Mouse (Mus musculus) heart, embryonic 12.5 days (tissue): ENCODE measurements around the gene Cpeb4. TPM values are rescaled to one million over a fixed set of nuclear protein-coding genes. Genes with fewer than 3 reads are reported as not detected.
A peak's percentile ranks its signal among the peaks of the same experiment; 100 is the strongest.

ENCODE experiments used
- ATAC-seq: fragments of 200-750 bp; cut with Nextera tagmentation; 2 replicates; pipeline ENCODE4 v1.8.0; 2017; ENCODE audit warnings: moderate TSS enrichment, moderate library complexity; ENCODE audit not compliant: insufficient number of reproducible peaks, low FRiP score
- H3K27ac ChIP-seq: fragments of 300-500 bp; sonication (generic); 2 replicates; pipeline ENCODE4 v1.5.1; 2016; ENCODE audit warnings: mild to moderate bottlenecking, moderate library complexity; ENCODE audit not compliant: poor library complexity, severe bottlenecking
- H3K27me3 ChIP-seq: fragments of 300-500 bp; sonication (generic); replicated peaks from 2 replicates; pipeline ENCODE4 v1.6.1; 2016; ENCODE audit warnings: mild to moderate bottlenecking, moderate library complexity
- H3K36me3 ChIP-seq: fragments of 300-500 bp; sonication (generic); 2 replicates; pipeline ENCODE4 v1.6.1; 2016; ENCODE audit warnings: mild to moderate bottlenecking, moderate library complexity
- H3K4me1 ChIP-seq: fragments of 300-500 bp; sonication (generic); replicated peaks from 2 replicates; pipeline ENCODE4 v1.6.1; 2016; ENCODE audit warnings: mild to moderate bottlenecking
- H3K4me2 ChIP-seq: fragments of 300-500 bp; sonication (generic); 2 replicates; pipeline ENCODE4 v1.6.1; 2016; ENCODE audit warnings: mild to moderate bottlenecking, moderate library complexity
- H3K4me3 ChIP-seq: fragments of 300-500 bp; sonication (generic); 2 replicates; pipeline ENCODE4 v1.5.1; 2016; ENCODE audit warnings: mild to moderate bottlenecking
- H3K9ac ChIP-seq: fragments of 300-500 bp; sonication (generic); 2 replicates; pipeline ENCODE4 v1.6.1; 2016; ENCODE audit warnings: mild to moderate bottlenecking, moderate library complexity
- H3K9me3 ChIP-seq: fragments of 300-500 bp; sonication (generic); replicated peaks from 2 replicates; pipeline ENCODE4 v1.6.1; 2016; ENCODE audit warnings: mild to moderate bottlenecking, moderate library complexity
- WGBS: fragments of 180-500 bp; shearing (Covaris S2); methylation state at CpG from one replicate; pipeline ENCODE4 v1.1.7; 2016; 5-methylcytosine and 5-hydroxymethylcytosine counted together
- polyA plus RNA-seq: library from polyadenylated mRNA; unstranded; fragments of >200 nt; fragmentation: Nextera tagmentation; extraction: Ambion mirVana; gene quantifications from 2 replicates; pipeline ENCODE4 v1.2.1, GENCODE M21; 2016

Gene Cpeb4
- polyA plus RNA-seq, 1 experiment from 2014 or later: 13.6 TPM

DNA sequence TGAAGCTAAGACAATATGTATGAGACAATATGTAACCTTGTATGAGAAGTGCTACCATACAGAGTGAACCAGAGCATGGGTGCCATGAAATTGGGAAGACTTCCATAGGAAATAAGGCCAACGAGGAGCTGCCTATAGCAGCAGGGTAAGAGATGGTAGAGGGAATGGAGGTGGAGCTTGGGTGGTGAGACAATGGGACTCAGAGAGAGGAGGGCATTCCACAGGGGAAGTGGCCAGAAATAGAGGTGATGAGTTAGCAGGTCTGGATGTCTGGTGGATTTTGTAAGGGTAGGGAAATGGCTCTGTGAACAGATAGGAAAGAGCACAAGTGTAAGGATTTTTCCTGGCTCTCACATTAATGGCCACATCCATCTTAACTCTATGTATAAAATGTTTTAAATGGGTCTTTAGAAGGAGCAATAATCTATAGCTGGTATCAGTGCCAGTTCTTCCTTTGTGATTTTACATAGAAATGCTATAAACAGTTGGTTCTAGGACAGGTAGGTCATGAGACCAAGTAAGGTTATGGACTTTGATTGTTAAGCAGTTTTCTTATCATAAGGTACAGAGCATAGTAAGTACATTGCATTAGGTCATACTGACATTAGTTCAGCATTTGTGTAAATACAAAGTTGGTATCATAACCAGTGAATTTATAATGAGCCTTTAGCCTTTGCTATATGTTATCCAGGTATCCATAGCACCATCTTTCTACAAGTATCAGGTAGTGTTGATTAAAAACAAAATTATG is 30.4 kb downstream of the Cpeb4 start:
- 21% methylated on average over 1 of the region's 1 CpGs for WGBS
- no peaks in the 10 kb centered on the region for H3K9me3 ChIP-seq
- no peaks in the 10 kb centered on the region for H3K36me3 ChIP-seq
- peak; percentile 75 for ATAC-seq
- no peak overlapping the region for H3K4me3 ChIP-seq
- H3K27ac ChIP-seq: peak overlapping the region; percentile 98
- peaks cover 41% of the 10 kb centered on the region for H3K4me1 ChIP-seq
- H3K9ac ChIP-seq: no peak overlapping the region
- 0 out of 2 replicates have a peak overlapping the region, but pooled peaks have one; percentile 23 for H3K4me2 ChIP-seq
- H3K27me3 ChIP-seq: no peaks in the 10 kb centered on the region

DNA sequence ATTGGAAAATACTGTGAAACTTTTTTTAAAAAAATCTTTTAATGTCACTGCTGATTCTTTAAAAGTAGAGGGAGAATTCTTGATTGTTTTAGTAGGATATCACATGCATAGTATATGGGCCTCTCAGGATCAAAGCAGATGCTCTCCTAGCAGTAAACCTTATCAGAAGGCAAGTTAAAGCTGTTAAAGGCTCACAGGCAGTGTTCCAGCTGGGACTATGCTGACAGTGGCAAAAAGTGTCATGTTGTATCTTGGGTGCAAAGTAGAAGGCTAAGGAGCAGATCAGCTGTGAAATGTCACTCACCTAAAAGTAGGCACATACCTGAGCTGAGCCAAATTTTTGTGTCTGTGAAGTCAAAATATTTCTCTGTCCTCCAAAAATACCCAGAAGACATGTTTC is 34.5 kb downstream of the Cpeb4 start:
- Histone ChIP-seq H3K4me2 (no peak overlapping the region), H3K4me3 (no peak overlapping the region), H3K36me3 (no peaks in the 10 kb centered on the region), H3K27ac (0 out of 2 replicates have a peak overlapping the region, but pooled peaks have one; percentile 25), H3K9ac (no peak overlapping the region), H3K9me3 (no peaks in the 10 kb centered on the region), H3K4me1 (peaks cover 24% of the 10 kb centered on the region), H3K27me3 (no peaks in the 10 kb centered on the region)
- no peak for ATAC-seq

DNA sequence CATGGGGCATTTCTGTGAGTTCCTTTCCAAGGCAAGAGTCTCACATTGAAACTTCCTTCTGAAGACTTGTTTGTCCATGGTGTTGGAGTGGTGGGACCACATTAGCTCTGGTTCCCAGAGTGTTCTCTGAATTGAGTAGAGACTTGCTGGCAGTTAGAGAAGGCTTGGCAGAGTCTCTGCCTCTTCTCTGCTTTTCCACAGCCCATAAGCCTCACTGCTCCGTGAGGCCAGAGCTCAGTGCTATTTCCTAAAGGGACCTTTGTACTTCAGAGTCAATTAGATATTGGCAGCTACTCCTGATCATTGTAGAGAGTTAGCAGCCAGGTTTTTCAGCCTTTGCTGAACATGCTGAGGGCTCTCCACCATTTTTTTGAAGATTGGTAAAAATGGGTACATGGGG is 35.6 kb downstream of the Cpeb4 start:
- H3K27me3 ChIP-seq: no peaks in the 10 kb centered on the region
- ATAC-seq: no peak
- H3K9me3 ChIP-seq: no peaks in the 10 kb centered on the region
- H3K9ac ChIP-seq: no peak overlapping the region
- H3K4me3 ChIP-seq: no peak overlapping the region
- 52% methylated on average over 1 of the region's 1 CpGs for WGBS
- H3K27ac ChIP-seq: peak overlapping the region; percentile 14; the same call in 1 of the 2 replicates
- peaks cover 14% of the 10 kb centered on the region for H3K4me1 ChIP-seq
- H3K36me3 ChIP-seq: no peaks in the 10 kb centered on the region
- no peak overlapping the region for H3K4me2 ChIP-seq

DNA sequence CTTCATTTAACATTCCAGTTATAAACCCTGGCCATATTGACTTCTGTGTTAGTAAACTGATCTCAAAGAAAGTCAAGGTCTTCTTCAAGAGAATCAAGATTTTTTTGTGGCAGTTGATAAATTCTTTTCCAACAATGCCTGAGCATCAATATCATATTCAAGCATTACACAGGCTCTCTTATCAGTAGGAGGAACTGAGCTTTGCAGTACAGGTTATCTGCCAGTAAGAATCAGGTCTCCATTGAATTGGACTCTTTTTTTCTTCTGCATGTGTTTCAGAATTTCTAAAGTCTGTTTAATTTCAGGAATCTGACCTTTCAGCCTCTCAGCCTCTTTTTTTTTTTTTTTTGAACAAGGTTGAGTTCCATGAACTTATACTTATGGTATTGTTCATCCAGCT is 40.9 kb downstream of the Cpeb4 start:
- H3K27ac ChIP-seq: no peak overlapping the region
- no peak for ATAC-seq
- no peak overlapping the region for H3K4me2 ChIP-seq
- no peaks in the 10 kb centered on the region for H3K9me3 ChIP-seq
- no peak overlapping the region for H3K9ac ChIP-seq
- no peak overlapping the region for H3K4me3 ChIP-seq
- no peaks in the 10 kb centered on the region for H3K4me1 ChIP-seq
- no peaks in the 10 kb centered on the region for H3K36me3 ChIP-seq
- H3K27me3 ChIP-seq: no peaks in the 10 kb centered on the region

DNA sequence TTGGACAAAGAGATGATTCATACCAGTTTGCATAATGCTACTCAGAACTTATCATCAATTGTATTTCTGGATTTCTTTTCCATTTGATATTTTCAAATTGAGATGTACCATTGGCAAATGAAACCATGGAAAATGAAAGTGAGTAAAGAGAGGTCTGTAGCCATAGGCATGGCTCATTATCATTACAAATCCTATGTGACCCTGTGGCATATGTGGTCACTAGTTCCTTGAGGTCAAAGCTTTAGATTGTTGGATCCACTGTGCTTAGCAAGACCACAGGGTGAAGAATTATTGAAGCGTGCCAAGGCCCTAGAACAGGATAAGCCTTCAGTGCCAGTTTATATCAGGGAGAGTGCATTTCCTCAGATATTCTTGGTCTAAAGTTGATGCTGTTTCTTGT is 45.8 kb downstream of the Cpeb4 start:
- Histone ChIP-seq H3K4me2 (no peak overlapping the region), H3K27ac (no peak overlapping the region)
- no peak for ATAC-seq

DNA sequence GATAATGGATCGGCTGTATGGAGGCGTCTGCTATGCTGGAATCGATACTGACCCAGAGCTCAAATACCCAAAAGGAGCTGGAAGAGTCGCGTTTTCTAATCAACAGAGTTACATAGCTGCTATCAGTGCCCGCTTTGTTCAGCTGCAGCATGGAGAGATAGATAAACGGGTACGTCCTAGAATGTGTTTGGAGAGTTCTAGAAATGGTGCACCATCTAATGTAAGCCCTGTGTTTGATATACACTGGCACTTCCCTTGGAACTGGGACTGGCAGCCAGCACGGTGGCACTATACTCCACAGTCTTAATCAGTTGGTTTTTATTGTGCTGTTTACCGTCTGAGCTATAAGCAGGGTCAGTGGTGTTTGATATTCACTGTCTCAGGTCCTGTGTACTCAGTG is 58.0 kb downstream of the Cpeb4 start:
- no peaks in the 10 kb centered on the region for H3K27me3 ChIP-seq
- peaks cover 59% of the 10 kb centered on the region for H3K36me3 ChIP-seq
- no peaks in the 10 kb centered on the region for H3K9me3 ChIP-seq
- no peak for ATAC-seq
- WGBS: 89% methylated on average over 10 of the region's 10 CpGs
- no peak overlapping the region for H3K9ac ChIP-seq
- no peaks in the 10 kb centered on the region for H3K4me1 ChIP-seq
- no peak overlapping the region for H3K27ac ChIP-seq
- no peak overlapping the region for H3K4me3 ChIP-seq
- H3K4me2 ChIP-seq: no peak overlapping the region

More for the DNA sequence above, 45.8 kb downstream of the Cpeb4 start:
- 94% methylated on average over 1 of the region's 1 CpGs for WGBS
- Histone ChIP-seq H3K4me3 (no peak overlapping the region), H3K4me1 (no peaks in the 10 kb centered on the region), H3K9me3 (no peaks in the 10 kb centered on the region), H3K27me3 (no peaks in the 10 kb centered on the region), H3K36me3 (peaks cover 9% of the 10 kb centered on the region), H3K9ac (no peak overlapping the region)

DNA sequence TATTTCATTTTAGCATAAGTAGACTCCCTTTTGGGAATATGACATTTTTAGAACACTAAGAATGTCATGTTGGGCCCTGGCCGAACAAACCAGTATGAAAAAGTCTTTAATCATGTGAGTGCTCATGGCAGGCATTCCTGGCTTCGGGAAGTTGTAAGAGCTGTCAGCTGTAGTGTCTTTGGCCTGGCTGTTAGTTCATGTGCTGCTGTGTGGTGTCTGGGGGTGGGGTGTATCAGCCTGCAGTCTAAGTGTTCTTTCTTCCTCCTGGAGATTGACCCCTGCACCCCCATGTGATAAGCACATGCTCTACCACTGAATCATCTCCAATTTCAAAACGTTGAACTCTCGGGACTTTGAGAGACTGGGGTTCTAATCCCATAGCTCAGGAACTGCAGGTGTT is 63.6 kb downstream of the Cpeb4 start:
- Histone ChIP-seq H3K27me3 (no peaks in the 10 kb centered on the region), H3K27ac (no peak overlapping the region), H3K4me3 (no peak overlapping the region), H3K9me3 (no peaks in the 10 kb centered on the region), H3K4me2 (no peak overlapping the region), H3K36me3 (peaks cover 24% of the 10 kb centered on the region), H3K9ac (no peak overlapping the region), H3K4me1 (peaks cover 9% of the 10 kb centered on the region; the same call in 1 of the 2 replicates)
- no peak for ATAC-seq
- WGBS: 21% methylated on average over 4 of the region's 4 CpGs

DNA sequence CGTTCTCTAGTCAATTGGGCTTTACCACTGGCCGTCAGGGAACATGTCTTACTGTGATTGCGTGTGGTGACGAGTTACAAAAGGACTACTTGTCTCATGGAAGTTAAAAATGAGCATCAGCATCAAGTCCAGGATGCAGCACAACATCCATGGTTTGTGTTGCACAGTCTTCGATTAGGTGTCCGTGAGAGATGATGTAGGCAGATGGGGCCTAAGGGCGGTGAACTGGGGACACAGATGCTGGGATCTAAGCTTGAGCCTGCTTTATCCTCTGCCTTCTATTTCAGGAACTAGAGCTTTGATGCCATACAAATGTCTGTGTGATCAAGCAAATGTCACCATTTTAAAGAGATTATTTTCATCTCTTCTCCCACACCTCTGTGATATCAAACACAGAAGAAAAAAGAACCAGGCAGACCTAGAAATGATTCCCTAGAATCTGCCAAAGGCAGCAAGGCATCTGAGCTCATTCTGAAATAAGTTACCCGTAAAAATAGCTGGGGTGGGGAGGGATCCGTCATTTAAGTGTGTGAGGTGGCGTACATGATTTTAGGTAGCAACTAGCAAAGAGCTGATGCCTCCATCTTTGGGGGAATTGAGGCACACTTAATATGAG is 65.0 kb downstream of the Cpeb4 start:
- 87% methylated on average over 10 of the region's 10 CpGs for WGBS
- H3K9me3 ChIP-seq: no peaks in the 10 kb centered on the region
- no peak overlapping the region for H3K4me3 ChIP-seq
- no peak overlapping the region for H3K27ac ChIP-seq
- H3K4me2 ChIP-seq: no peak overlapping the region
- no peak overlapping the region for H3K9ac ChIP-seq
- peaks cover 15% of the 10 kb centered on the region for H3K36me3 ChIP-seq
- H3K27me3 ChIP-seq: no peaks in the 10 kb centered on the region
- H3K4me1 ChIP-seq: peaks cover 9% of the 10 kb centered on the region; the same call in 1 of the 2 replicates
- no peak for ATAC-seq

DNA sequence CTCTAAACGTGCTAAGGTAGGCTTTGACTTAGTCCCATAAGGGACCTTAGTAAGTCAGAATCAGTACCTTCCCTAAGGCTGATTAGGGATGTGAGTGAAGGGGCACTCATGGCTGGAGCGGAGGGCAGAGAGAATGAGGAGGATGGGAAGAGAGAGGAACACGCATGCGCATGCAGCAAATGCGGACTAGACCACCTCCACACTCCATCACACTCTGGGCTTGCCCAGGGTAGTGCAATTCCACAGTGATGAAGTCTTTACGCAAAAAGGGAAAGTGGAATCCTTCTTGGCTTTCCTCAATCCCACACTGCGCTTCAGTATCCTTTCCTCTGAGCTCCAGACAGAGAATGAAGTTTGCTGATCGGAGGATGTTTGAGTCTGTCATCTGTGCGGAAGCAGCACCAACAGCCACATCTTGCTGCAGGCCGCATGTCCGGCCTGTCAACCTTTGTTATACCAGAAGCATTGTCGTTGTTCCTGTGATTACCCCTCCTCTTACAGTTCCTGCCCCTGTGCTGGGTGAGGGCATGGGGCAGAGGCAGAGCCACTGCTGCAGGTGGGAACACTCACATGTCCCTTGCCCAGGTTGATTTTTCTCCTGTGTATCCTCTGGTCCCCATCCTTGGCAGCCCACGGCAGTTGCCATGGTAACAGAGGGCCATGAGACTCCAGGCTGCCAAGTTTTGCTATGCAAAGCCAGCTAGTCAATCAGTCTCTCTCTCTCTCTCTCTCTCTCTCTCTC is 69.1 kb downstream of the Cpeb4 start:
- H3K27ac ChIP-seq: no peak overlapping the region
- peaks cover 4% of the 10 kb centered on the region; the same call in 1 of the 2 replicates for H3K36me3 ChIP-seq
- peaks cover 4% of the 10 kb centered on the region; the same call in 1 of the 2 replicates for H3K4me1 ChIP-seq
- H3K4me2 ChIP-seq: no peak overlapping the region
- no peak overlapping the region for H3K9ac ChIP-seq
- no peak for ATAC-seq
- 76% methylated on average over 13 of the region's 13 CpGs for WGBS
- H3K4me3 ChIP-seq: no peak overlapping the region
- no peaks in the 10 kb centered on the region for H3K27me3 ChIP-seq
- H3K9me3 ChIP-seq: peaks cover 3% of the 10 kb centered on the region; the same call in 1 of the 2 replicates

DNA sequence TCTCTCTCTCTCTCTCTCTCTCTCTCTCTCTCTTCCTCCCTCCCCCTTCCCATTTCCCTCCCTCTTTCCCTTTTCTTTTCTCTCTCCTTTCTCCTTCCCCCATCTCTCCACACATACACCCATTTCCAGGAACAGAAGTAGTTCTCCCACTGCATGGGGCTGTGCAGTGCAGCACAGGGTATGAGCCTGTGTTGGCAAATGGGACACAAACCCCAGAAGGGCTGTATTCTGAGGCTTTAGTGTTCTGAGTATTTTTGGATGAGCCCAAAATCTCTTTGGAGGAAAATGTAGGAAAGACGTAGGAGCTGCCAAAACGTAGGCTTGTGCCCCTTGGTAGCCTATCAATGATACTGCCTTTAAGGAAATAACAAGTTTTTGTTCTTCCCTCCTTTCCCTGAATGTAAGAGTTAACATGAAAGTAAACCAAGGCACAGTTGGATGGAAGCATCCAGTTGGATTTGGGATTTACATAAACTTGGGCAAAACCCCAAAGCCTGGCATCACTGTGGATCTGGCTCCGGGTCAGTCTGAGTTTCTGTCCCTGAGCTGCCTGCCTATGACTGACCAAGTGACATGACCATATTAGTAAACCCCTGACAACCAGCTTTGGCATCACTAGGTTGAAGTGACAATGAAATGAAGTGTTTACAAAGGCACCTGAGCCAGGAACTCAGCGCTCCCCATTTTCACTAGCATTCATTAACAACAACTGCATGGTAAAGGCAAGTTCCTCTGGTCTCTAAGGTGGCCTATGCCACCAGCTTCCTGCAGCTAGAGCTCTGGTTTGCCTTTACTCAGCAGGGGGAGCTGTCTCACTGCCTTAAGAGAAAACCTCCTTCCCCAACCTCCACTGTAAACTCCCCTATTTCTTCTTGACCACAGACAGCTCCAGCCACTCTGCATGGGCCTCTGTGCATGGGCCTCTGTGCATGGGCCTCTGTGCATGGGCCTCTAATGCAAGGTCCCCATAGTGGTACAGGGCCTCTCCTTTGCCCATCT is 69.9 kb downstream of the Cpeb4 start:
- H3K27me3 ChIP-seq: no peaks in the 10 kb centered on the region
- ATAC-seq: no peak
- 77% methylated on average over 4 of the region's 4 CpGs for WGBS
- H3K4me2 ChIP-seq: no peak overlapping the region
- peaks cover 3% of the 10 kb centered on the region; the same call in 1 of the 2 replicates for H3K9me3 ChIP-seq
- no peak overlapping the region for H3K9ac ChIP-seq
- no peak overlapping the region for H3K4me3 ChIP-seq
- H3K4me1 ChIP-seq: no peaks in the 10 kb centered on the region
- no peaks in the 10 kb centered on the region for H3K36me3 ChIP-seq
- H3K27ac ChIP-seq: no peak overlapping the region
